Mouse (Mus musculus) embryonic fibroblast, embryonic 13.5 days (primary cell): ENCODE data around the gene Otulin. TPM values are rescaled to one million over a fixed set of nuclear protein-coding genes. Genes with fewer than 3 reads are reported as not detected.

Experiments
- H3K27ac ChIP-seq: 2 replicates; pipeline ENCODE4 v1.5.1; 2012; ENCODE audit warnings: low read length, control low read depth, inconsistent platforms; ENCODE audit not compliant: insufficient read depth
- H3K4me1 ChIP-seq: 2 replicates; pipeline ENCODE4 v1.6.1; 2011; ENCODE audit warnings: low read length; ENCODE audit not compliant: control insufficient read depth, insufficient read depth
- H3K4me3 ChIP-seq: 2 replicates; pipeline ENCODE4 v1.5.1; 2011; ENCODE audit warnings: mild to moderate bottlenecking, control low read depth, low read length; ENCODE audit not compliant: insufficient read depth
- CTCF ChIP-seq: IDR thresholded peaks from 2 replicates; pipeline ENCODE4 v1.5.1; 2011; ENCODE audit warnings: mild to moderate bottlenecking, control low read depth, low read length, moderate library complexity, borderline replicate concordance; ENCODE audit not compliant: insufficient read depth
- POLR2A ChIP-seq: IDR thresholded peaks from 2 replicates; pipeline ENCODE4 v1.6.1; 2011; ENCODE audit warnings: low read depth, mild to moderate bottlenecking, control low read depth, low read length, moderate library complexity
- polyA plus RNA-seq: library from polyadenylated mRNA; stranded (reverse); fragments of >200 nt; gene quantifications from 2 replicates; pipeline ENCODE4 v1.2.4, GENCODE M21; 2011; ENCODE audit warnings: low read depth; ENCODE audit not compliant: missing spikeins, insufficient read length

Gene Otulin
- polyA plus RNA-seq, 1 experiment: 23.3 TPM

GRCm38 (mm10) chr15:27659143-27659542, 28.6 kb upstream of the Otulin start:
- Histone ChIP-seq H3K27ac (no peak overlapping the region), H3K4me1 (peaks cover 2% of the 10 kb centered on the region; the same call in 1 of the 2 replicates), H3K4me3 (no peak overlapping the region)
- no peak for TF ChIP-seq POLR2A
- TF ChIP-seq CTCF: no peak

GRCm38 (mm10) chr15:27658356-27658755, 27.9 kb upstream of the Otulin start:
- Histone ChIP-seq H3K4me1 (peaks cover 2% of the 10 kb centered on the region; the same call in 1 of the 2 replicates), H3K4me3 (no peak overlapping the region), H3K27ac (no peak overlapping the region)
- TF ChIP-seq POLR2A (no peak), CTCF (no peak)

GRCm38 (mm10) chr15:27657866-27658265, 27.4 kb upstream of the Otulin start:
- Histone ChIP-seq H3K4me1 (peaks cover 1% of the 10 kb centered on the region; the same call in 1 of the 2 replicates), H3K27ac (no peak overlapping the region), H3K4me3 (no peak overlapping the region)
- TF ChIP-seq CTCF (no peak), POLR2A (no peak)

- Histone ChIP-seq H3K4me1 (no peaks in the 10 kb centered on the region), H3K4me3 (no peak overlapping the region), H3K27ac (no peak overlapping the region)
- no peak for TF ChIP-seq POLR2A
- TF ChIP-seq CTCF: no peak
Measured at GRCm38 (mm10) chr15:27656626-27657025, 26.1 kb upstream of the Otulin start.

- Histone ChIP-seq H3K27ac (no peak overlapping the region), H3K4me1 (no peaks in the 10 kb centered on the region), H3K4me3 (no peak overlapping the region)
- TF ChIP-seq CTCF (no peak), POLR2A (no peak)
Measured at GRCm38 (mm10) chr15:27655015-27655414, 24.5 kb upstream of the Otulin start.

GRCm38 (mm10) chr15:27647686-27648085, 17.2 kb upstream of the Otulin start:
- H3K27ac ChIP-seq: no peak overlapping the region
- H3K4me1 ChIP-seq: no peaks in the 10 kb centered on the region
- no peak overlapping the region for H3K4me3 ChIP-seq
- TF ChIP-seq CTCF (no peak), POLR2A (no peak)

- Histone ChIP-seq H3K4me1 (no peaks in the 10 kb centered on the region), H3K4me3 (no peak overlapping the region), H3K27ac (no peak overlapping the region)
- no peak for TF ChIP-seq POLR2A
- no peak for TF ChIP-seq CTCF
Measured at GRCm38 (mm10) chr15:27646665-27647064, 16.2 kb upstream of the Otulin start.

- TF ChIP-seq CTCF: no peak
- TF ChIP-seq POLR2A: no peak
- Histone ChIP-seq H3K4me3 (no peak overlapping the region), H3K4me1 (no peaks in the 10 kb centered on the region), H3K27ac (no peak overlapping the region)
Measured at GRCm38 (mm10) chr15:27645250-27645649, 14.8 kb upstream of the Otulin start.

GRCm38 (mm10) chr15:27642895-27643294, 12.4 kb upstream of the Otulin start:
- no peak overlapping the region for H3K4me3 ChIP-seq
- H3K4me1 ChIP-seq: no peaks in the 10 kb centered on the region
- TF ChIP-seq POLR2A: no peak
- TF ChIP-seq CTCF: peak; percentile 42; the same call in 1 of the 2 replicates
- H3K27ac ChIP-seq: no peak overlapping the region

- no peak for TF ChIP-seq POLR2A
- no peak for TF ChIP-seq CTCF
- H3K4me1 ChIP-seq: no peaks in the 10 kb centered on the region
- no peak overlapping the region for H3K4me3 ChIP-seq
- H3K27ac ChIP-seq: no peak overlapping the region
Measured at GRCm38 (mm10) chr15:27641171-27641570, 10.7 kb upstream of the Otulin start.

GRCm38 (mm10) chr15:27633941-27634900, 3.7 kb upstream of the Otulin start:
- no peak for TF ChIP-seq POLR2A
- no peak for TF ChIP-seq CTCF
- no peak overlapping the region for H3K4me3 ChIP-seq
- no peak overlapping the region for H3K27ac ChIP-seq
- 0 out of 2 replicates have a peak, but pooled peaks cover 3% of the 10 kb centered on the region for H3K4me1 ChIP-seq
